Mouse (Mus musculus): ENCODE measurements at regions not wholly inside any gene's neighbourhood (a gene's known extent, or its start where the extent isn't known, plus 50 kb on each side); places are given as distances from the start of the nearest gene placed in this dataset.

GRCm38 (mm10) chr1:96410837-96411612, 460.9 kb downstream of the Slco4c1 start:
- DNase-seq (ENCODE audit: low read depth), result peak; percentile 60
- TF ChIP-seq CTCF (IDR thresholded peaks at IDR 0.05; ENCODE audit: borderline replicate concordance, extremely low read depth, insufficient read depth, insufficient read length) (no peak), POLR2A (IDR thresholded peaks at IDR 0.05; ENCODE audit: borderline replicate concordance, extremely low read depth, insufficient read depth, insufficient read length, poor library complexity, severe bottlenecking) (no peak)

DNA sequence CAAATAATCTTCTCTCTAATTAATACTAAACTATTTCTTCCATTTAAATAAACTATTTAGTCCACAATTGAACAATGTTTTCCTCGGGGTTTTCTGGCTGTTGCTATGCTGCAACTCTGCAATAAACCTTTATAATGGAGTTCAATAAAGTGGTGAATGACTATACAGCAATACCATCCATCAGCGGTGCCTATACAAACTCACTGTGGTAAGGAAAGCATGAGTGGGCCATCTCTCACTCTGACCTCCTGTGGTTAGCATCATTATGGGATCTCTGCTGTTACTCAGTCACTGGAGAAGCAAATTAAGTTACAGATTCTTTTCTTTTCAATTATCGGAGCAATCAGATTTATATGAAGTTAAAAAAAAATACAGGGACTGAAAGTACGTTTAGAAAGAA, 474.0 kb downstream of the Slco4c1 start:
- no peak for DNase-seq (ENCODE audit: low read depth)
- no peak for TF ChIP-seq POLR2A (IDR thresholded peaks at IDR 0.05; ENCODE audit: borderline replicate concordance, extremely low read depth, insufficient read depth, insufficient read length, poor library complexity, severe bottlenecking)
- no peak for TF ChIP-seq CTCF (IDR thresholded peaks at IDR 0.05; ENCODE audit: borderline replicate concordance, extremely low read depth, insufficient read depth, insufficient read length)

- TF ChIP-seq POLR2A (IDR thresholded peaks at IDR 0.05; ENCODE audit: borderline replicate concordance, extremely low read depth, insufficient read depth, insufficient read length, poor library complexity, severe bottlenecking) (no peak), CTCF (IDR thresholded peaks at IDR 0.05; ENCODE audit: borderline replicate concordance, extremely low read depth, insufficient read depth, insufficient read length) (no peak)
- DNase-seq (ENCODE audit: low read depth), result no peak
Measured at GRCm38 (mm10) chr1:96388417-96388816, 483.6 kb downstream of the Slco4c1 start.

DNA sequence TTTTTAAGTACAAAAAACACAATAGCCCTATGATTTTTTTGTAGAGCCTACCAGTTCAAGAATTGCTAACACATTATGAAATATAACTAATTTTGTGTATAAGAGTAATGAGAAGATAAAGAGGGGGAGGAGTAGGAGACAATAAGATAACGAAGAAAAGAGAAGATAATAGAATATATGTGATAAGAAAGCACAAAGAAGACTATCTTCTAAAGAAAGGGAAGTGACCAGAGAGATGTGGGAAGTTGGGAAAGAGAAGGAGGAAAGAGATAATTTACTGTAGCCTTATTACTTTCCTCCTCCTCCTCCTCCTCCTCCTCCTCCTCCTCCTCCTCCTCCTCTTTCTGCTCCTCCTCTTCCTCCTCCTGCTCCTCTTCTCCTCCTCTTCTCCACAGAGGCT, 486.1 kb downstream of the Slco4c1 start:
- TF ChIP-seq POLR2A (IDR thresholded peaks at IDR 0.05; ENCODE audit: borderline replicate concordance, extremely low read depth, insufficient read depth, insufficient read length, poor library complexity, severe bottlenecking) (no peak), CTCF (IDR thresholded peaks at IDR 0.05; ENCODE audit: borderline replicate concordance, extremely low read depth, insufficient read depth, insufficient read length) (no peak)

DNA sequence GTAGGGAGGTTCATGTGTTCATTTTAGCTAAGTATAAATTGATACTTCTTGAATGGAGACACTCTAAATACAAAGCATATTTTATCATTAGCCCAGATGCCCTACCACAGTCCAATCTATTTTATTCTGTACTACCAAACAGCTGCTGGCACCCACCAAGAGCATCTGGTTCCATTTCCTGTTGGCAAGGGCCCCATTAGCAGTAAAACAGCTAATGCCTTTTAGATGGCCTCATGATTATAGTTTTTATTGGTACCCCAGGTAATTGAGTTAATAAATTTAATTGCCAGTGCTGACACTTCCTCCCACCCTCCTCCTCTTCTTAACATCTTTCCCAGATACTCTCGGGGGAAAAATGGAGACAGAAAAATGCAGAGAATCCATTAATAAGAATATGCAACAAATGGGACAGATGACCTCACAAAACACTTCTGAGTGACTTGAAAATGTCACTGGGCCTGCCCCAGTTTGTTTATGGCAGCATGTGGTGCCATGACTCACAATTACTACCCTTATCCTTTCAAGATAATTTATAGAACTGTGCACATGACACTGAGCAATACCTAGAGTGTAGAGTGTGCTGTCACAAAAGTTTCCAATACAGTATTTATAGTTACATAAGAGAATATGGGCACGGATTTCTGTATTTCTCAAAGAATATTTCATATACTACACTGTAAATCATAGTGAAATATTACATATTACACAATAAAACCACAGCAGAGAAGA, 509.1 kb downstream of the Slco4c1 start:
- DNase-seq (ENCODE audit: low read depth), result no peak
- no peak for TF ChIP-seq CTCF (IDR thresholded peaks at IDR 0.05; ENCODE audit: borderline replicate concordance, extremely low read depth, insufficient read depth, insufficient read length)
- TF ChIP-seq POLR2A (IDR thresholded peaks at IDR 0.05; ENCODE audit: borderline replicate concordance, extremely low read depth, insufficient read depth, insufficient read length, poor library complexity, severe bottlenecking), result no peak

More for the DNA sequence above, 486.1 kb downstream of the Slco4c1 start:
- DNase-seq (ENCODE audit: low read depth), result no peak

- peak; percentile 79 for DNase-seq (ENCODE audit: low read depth)
- TF ChIP-seq POLR2A (IDR thresholded peaks at IDR 0.05; ENCODE audit: borderline replicate concordance, extremely low read depth, insufficient read depth, insufficient read length, poor library complexity, severe bottlenecking), result no peak
- no peak for TF ChIP-seq CTCF (IDR thresholded peaks at IDR 0.05; ENCODE audit: borderline replicate concordance, extremely low read depth, insufficient read depth, insufficient read length)
Measured at GRCm38 (mm10) chr1:96347231-96347630, 524.7 kb downstream of the Slco4c1 start.

DNA sequence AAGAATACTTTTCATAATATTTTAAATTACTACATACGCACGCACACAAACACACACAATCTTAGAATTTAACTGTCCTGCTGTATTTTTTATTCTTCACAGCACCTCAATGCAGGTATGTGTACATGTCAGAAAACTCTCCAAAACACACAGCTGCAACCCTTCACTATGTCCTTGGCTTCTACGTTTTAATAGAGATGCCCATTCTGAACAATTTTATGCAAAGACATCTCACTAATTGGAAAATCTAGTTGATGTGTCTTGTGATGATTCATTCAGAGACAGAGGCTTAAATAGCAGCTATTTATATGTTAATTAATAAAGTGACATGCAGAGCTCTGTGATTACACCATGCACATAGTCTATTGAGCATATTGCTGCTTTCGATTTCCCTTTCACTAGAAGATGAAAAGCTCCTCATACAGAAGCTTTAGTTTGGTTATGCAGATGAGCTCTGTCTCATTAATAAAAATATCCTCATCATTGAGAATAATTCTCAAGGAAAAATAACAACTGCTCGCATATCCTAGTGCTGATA, 525.4 kb downstream of the Slco4c1 start:
- TF ChIP-seq POLR2A (IDR thresholded peaks at IDR 0.05; ENCODE audit: borderline replicate concordance, extremely low read depth, insufficient read depth, insufficient read length, poor library complexity, severe bottlenecking) (no peak), CTCF (IDR thresholded peaks at IDR 0.05; ENCODE audit: borderline replicate concordance, extremely low read depth, insufficient read depth, insufficient read length) (no peak)

GRCm38 (mm10) chr1:96315721-96316120, 556.2 kb downstream of the Slco4c1 start:
- no peak for TF ChIP-seq CTCF (IDR thresholded peaks at IDR 0.05; ENCODE audit: borderline replicate concordance, extremely low read depth, insufficient read depth, insufficient read length)
- TF ChIP-seq POLR2A (IDR thresholded peaks at IDR 0.05; ENCODE audit: borderline replicate concordance, extremely low read depth, insufficient read depth, insufficient read length, poor library complexity, severe bottlenecking), result no peak
- no peak for DNase-seq (ENCODE audit: low read depth)

More for the DNA sequence above, 525.4 kb downstream of the Slco4c1 start:
- peak; percentile 89 for DNase-seq (ENCODE audit: low read depth)

- DNase-seq (ENCODE audit: low read depth), result peak; percentile 87
- TF ChIP-seq POLR2A (IDR thresholded peaks at IDR 0.05; ENCODE audit: borderline replicate concordance, extremely low read depth, insufficient read depth, insufficient read length, poor library complexity, severe bottlenecking) (no peak), CTCF (IDR thresholded peaks at IDR 0.05; ENCODE audit: borderline replicate concordance, extremely low read depth, insufficient read depth, insufficient read length) (no peak)
Measured at GRCm38 (mm10) chr1:96301238-96301637, 570.7 kb downstream of the Slco4c1 start.

GRCm38 (mm10) chr1:96278046-96278576, 593.9 kb downstream of the Slco4c1 start:
- DNase-seq (ENCODE audit: low read depth), result no peak
- TF ChIP-seq POLR2A (IDR thresholded peaks at IDR 0.05; ENCODE audit: borderline replicate concordance, extremely low read depth, insufficient read depth, insufficient read length, poor library complexity, severe bottlenecking), result no peak
- TF ChIP-seq CTCF (IDR thresholded peaks at IDR 0.05; ENCODE audit: borderline replicate concordance, extremely low read depth, insufficient read depth, insufficient read length), result no peak

DNA sequence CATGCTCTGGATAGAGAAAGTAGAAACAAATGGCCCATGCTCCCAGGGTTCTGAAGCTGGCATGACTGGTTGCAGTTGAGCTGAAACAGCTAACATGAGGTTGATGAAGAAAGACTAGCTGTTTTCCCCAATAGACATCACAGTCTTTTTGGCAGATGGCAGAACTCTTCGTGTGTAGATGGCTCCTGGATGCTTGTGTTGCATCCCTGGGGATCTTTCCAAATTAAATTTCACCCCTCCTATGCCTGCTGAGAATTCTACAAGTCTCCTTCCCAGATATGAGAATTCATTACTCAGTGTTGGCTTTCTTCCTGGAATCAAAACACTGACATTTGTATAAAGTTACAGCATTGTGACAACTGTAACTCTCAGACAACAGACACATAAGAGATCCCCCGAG, 595.3 kb downstream of the Slco4c1 start:
- peak; percentile 51 for DNase-seq (ENCODE audit: low read depth)
- no peak for TF ChIP-seq CTCF (IDR thresholded peaks at IDR 0.05; ENCODE audit: borderline replicate concordance, extremely low read depth, insufficient read depth, insufficient read length)
- TF ChIP-seq POLR2A (IDR thresholded peaks at IDR 0.05; ENCODE audit: borderline replicate concordance, extremely low read depth, insufficient read depth, insufficient read length, poor library complexity, severe bottlenecking), result no peak

Measured in brain, embryonic 14.5 days (tissue).